Mouse (Mus musculus): ENCODE data around the gene Tll2.

The Tll2 gene

GRCm38 (mm10) chr19:41206811-41207344, at the start of gene Tll2:
Gene Tll2, minus strand, starts transcription at chr19:41206835.
- peak; percentile 71 for DNase-seq

DNA sequence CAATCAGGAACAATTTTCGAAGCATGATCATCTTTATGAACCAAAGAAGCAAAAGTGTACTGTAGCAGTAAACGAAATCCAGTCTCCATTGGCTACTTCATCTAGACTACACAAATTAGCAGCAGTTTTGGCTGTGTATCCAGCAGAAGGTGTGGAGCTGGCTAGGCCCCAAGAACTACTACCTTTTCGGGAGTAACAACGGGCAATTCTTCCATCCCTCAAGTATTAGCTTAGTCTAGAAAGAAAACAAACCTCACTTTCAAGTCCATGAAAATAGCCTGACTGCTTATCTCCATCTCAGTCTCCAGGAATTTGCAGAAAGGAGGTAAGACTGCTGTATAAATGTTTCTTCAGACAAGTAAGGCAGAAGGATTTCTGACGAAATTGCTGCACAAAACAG, 47.9 kb upstream of the Tll2 start:
- DNase-seq: no peak

DNA sequence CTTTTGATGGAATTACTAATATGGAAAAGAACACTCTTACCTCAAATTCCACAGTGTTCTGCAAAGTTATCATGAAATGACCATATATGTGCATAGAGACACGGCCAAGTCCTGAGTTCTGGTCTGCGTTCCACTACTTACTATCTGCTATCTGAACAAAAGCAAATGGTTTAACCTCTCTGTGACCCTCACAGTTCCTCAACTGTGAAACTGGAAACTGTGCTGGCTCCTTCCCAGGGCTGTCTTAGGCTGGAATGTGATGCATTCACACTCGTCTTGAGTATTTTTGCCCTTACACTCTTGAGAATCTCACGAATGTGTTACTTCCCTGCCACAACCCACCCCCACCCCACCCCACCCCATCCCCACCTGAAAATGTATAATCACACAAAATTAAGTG, 42.3 kb upstream of the Tll2 start:
- DNase-seq: peak; percentile 52

- no peak for DNase-seq
Measured at GRCm38 (mm10) chr19:41248271-41248670, 41.6 kb upstream of the Tll2 start.

GRCm38 (mm10) chr19:41246271-41246670, 39.6 kb upstream of the Tll2 start:
- no peak for DNase-seq

DNA sequence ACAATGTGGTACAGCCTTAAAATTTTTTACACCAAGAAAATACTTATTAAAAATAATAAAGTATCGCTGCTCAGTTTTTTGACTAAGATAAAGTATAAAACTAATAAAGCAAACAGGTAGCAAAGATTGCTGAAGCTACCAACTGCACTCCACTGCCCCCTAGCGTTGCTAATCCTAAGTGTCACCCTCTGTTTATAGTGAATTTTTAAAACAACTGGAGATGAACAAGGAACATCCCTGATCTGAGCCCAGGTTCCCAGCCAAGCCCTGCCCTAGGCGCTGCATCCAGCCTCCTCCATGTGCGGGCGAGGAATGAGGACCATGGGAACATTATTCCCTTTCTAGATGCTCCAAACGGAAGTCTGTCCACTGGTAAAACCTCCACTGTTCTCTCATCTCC, 37.9 kb upstream of the Tll2 start:
- DNase-seq: peak; percentile 77

- DNase-seq: no peak
Measured at GRCm38 (mm10) chr19:41241997-41242396, 35.4 kb upstream of the Tll2 start.

DNA sequence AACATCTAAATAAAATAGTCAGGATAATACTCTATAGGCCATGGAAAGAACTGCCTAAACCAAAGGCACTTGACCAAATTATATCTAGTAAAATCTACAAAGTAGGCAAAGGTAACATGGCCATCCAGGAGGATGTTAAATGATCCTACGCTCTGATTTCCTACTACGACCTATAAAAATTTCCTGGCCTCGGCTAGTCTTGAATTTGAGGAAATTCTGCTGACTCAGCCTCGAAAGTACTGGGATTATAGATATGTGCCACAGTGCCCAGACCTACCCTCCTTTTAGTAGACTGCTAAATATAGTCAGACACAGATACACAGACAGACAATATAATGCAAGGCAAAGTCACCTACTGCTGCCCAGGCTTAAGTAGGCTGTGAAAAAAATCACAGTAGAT, 27.1 kb upstream of the Tll2 start:
- DNase-seq: no peak

GRCm38 (mm10) chr19:41208326-41208725, 1.7 kb upstream of the Tll2 start:
- no peak for DNase-seq

DNA sequence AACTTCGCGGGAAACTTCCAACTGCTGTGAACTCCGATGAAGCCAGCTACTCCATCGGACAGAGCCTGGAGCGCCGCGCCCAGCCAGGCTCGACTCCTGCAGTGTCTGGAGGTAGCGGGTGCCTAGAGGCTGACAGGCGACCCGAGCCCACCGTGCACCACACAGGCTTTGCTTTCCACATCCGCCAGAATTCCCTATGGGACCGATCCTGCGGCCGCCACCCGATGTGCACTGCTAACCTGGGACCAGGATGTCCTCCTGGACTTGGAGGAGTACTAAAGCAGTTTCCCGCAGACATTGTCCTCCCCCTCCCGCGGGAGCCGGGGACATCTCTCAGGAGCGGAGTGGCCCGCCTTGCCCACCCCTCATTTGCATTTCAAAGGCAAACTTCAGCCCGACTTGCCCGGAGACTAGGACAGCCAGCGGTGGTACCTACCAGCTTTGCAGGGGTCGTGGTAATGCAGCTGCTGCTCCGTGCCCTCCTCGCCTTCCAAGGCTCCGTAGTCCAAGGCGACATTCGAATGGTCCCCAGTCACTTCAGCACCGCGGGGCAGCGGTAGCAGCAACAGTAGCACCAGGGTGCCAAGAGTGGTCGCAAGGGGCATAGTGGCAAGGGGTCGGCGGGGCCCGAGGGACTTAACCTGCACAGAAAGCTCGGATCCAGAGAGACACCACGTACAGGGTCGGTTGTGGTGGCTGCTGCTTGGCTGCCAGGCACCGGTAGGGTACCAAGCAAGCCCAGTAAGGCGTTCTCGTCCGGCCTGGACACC, 409 bp downstream of the Tll2 start:
- peak; percentile 15 for DNase-seq

GRCm38 (mm10) chr19:41204159-41205081, 2.2 kb downstream of the Tll2 start:
- peak; percentile 40 for DNase-seq

DNA sequence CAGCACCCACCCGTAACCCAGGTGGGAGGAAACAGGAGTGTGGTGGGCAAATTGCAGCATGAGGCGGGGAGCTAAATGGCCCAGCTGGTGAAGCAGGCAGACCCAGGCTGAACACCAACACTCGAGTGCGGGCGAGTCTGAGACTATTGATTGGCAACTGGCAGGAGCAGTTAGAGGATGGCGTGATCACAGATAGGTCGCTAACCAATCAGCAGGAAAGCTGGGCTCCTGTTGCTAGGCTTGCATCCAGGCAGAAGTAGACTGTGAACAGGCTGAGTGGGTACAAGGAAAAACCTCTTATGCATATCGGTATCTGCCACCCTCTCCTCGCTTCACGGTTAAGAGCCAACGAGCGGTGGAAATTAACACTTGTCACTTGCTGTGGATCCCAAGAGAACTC, 9.0 kb downstream of the Tll2 start:
- no peak for DNase-seq

GRCm38 (mm10) chr19:41193379-41193778, 13.3 kb downstream of the Tll2 start:
- no peak for DNase-seq

DNA sequence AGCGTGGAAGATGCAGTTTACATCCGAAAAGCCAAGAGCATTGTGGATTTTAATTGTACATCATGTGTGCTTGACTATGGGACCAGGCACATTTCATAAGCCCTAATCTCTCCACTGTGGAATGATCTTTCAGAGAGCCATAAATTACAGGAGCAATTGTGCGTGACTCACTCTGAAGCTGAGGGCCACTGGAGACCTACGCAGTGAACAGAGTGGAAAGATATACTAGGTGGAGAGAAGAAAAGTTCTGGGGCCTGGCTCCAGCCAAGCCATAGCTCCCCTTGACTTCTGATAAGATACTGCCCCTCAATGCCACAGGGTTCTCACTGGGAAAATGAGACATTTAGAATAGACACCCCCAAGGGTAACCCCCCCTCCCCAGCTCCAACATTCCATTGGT, 13.7 kb downstream of the Tll2 start:
- no peak for DNase-seq

DNA sequence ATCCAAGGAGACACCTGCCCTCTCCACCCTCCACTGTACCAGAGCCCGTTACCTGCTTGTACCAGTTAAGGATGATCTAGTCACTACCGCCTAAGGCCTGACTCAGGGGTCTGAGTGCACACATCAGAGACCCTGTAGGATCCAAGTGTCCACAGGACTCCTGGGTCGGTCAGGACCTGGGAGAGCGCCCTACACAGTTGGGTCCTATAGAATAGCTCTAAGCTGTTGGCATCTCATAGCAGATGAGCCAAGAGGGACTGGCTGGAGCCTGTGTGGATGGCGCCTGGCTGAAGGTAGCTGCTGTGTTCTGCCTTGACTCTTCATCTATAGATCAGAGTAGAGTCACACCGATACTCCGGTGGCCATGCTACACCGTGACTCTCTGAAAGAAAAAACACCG, 14.9 kb downstream of the Tll2 start:
- DNase-seq: peak; percentile 35

GRCm38 (mm10) chr19:41190876-41191434, 15.7 kb downstream of the Tll2 start:
- no peak for DNase-seq

- no peak for DNase-seq
Measured at GRCm38 (mm10) chr19:41177331-41177730, 29.3 kb downstream of the Tll2 start.

- DNase-seq: no peak
Measured at GRCm38 (mm10) chr19:41176881-41177280, 29.8 kb downstream of the Tll2 start.

DNA sequence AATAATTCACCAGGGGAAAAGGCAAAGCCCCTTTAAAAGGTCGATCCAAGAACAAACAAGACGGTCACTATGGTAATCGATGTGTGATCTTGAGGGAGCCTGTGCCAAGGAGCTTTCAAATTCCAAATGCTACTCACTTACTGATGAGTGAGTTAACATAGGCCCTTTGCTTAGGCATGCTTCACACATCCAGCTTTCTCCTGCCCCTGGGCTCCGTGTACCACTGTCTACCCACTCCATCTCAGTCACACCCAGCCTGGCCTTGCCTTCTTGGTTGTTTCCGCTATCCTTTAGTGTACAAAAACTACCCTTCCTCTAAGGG, 40.8 kb downstream of the Tll2 start:
- DNase-seq: no peak

DNA sequence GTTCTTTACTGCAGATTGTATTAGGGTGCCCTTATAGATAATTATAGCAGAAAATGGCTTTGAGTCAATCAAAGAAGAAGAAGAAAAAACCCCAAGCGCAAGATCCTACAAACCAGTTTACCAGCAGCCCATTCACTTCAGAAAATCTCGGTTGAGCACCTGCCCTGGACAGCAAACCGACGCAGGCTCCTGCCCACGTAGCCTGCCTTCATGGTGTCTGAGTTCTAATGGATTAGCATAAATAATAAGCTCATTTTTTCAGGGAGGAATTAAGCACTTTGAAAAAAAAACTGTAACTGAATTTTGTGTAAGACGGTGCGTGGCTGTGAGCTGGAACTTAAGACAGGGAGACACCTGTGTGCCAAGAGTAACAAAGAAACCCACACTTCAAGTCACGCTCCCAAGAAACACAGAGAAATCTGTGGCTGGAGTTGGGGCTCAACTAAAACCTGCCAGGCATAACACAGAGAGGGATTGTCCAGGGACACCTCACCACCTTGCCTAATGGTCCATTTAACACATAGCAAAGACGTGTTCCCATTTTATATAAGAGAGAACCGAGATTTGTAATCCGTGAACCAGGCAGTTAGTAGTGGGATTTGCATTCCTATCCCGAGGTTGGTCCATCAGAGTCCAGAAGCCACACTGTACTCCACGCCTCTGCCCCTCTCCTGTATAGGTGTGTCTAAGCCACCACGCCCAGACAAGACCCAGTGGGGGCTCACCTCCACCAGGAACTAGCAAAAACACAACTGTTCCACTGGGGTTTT, 41.3 kb downstream of the Tll2 start:
- no peak for DNase-seq

GRCm38 (mm10) chr19:41164447-41165095, 42.1 kb downstream of the Tll2 start:
- no peak for DNase-seq

DNA sequence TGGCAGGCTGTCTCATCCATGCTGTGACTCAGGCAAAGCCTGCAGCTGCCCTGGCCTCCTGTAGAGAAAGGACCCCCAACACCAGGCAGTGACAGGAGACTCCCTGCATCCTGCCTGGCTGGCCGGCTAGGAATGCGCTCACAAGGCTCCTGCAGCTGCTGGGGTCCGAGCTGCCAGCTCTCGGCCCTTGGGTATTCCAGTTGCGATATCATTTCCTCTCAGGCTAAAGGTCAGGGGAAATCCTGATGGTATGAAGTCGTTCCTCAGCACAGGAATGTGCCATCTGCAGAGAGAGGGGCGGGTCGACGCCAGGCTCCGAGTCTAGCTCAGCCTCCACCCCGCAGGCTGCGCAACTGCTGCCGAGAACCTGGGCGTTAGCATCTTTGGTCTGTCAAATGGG, 46.2 kb downstream of the Tll2 start:
- peak; percentile 8 for DNase-seq

Measured in kidney, postnatal 10 days (tissue).